Mouse (Mus musculus) frontal cortex, adult 2 months (tissue): ENCODE measurements around the gene Fut8. TPM values are rescaled to one million over a fixed set of nuclear protein-coding genes. Genes with fewer than 3 reads are reported as not detected.

Experiments used
- DNase-seq, 2 experiments: peaks; one replicate each; pipeline ENCODE4 v3.0.0; 2022; ENCODE audit warnings: low spot score in 1 of 2; ENCODE audit errors: extremely low spot score in 1 of 2
- polyA plus RNA-seq: library from polyadenylated mRNA; depleted of rRNA; stranded (reverse); fragments of >200 nt; gene quantifications from 2 replicates; pipeline ENCODE4 v1.2.3, GENCODE M21; 2012

The Fut8 gene
- polyA plus RNA-seq, 1 experiment: 25.8 TPM

DNA sequence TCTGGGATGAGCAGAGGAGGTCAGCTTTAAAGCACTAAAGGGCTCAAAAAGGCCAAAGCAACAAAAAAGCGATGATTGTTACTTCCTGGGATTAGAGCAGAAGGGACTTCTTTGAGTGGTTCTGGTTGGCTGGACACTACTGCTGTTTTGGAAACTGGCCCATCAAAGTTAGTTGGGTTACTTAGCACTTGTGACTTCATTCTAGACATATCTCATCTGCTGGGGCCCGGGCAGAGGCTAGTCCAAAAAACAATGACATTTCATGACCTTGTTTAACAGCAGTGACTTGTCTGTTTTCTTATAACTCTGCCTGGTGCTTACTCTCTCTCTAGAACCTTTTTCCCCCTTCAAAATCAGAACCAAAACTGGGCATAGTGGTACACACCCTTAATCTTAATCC lies 59.9 kb downstream of the Fut8 start:
- DNase-seq: no peak

DNA sequence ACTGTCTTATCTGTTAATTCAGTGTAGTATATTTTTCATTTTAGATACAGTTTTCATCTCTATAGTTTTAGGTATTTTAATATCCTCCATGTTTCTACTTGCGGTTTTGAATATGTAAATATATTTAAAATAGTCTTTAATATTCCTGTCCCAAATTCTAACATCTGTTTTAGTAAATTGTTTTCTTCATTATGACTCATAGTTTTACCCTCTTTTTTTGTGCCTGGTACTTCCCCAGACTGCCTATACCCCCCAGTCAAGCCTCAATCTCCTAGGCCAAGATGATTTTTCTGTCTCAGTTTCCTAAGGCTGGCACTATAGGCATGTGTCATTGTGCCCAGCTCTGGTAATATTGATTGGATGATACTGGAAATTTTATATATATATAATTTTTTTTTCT lies 64.1 kb downstream of the Fut8 start:
- DNase-seq: no peak

DNA sequence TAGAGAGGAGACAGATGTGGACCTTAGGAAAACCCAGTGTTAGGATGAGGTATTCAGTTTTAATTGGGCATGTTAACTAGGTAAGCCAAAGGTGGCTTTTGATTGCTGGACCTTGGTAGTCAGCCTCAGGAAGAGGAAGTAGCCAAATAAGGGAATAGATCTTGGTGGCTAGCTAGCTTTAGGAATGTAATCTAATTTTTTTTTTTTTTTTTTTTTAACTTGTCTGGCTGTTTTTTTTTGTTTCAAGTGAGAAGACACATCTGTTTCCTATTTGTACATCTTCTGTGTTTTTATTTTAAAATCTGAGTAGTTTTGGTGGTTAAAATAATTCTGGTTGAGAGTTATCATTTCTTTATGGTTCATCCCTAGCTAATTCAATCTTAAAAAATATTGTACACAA lies 65.4 kb downstream of the Fut8 start:
- DNase-seq: no peak

DNA sequence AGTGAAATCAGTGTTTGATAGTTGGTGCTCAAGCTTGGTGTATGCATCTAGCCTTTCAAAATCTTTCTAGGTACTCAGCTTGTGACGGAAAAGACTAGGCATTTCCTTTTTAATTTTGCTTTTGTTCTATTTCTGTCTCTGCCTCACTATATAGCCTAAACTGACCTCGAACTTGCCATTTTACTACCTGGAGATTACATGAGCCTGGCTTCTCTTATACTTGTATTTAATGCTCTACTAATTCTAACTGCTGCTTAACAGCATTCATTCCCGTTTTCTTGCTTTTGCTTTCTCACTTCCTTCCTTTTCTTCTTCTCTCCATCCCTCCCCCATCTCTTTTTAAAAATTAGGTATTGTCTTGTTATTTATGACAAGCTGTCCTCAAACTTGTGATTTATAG lies 67.6 kb downstream of the Fut8 start:
- no peak for DNase-seq

DNA sequence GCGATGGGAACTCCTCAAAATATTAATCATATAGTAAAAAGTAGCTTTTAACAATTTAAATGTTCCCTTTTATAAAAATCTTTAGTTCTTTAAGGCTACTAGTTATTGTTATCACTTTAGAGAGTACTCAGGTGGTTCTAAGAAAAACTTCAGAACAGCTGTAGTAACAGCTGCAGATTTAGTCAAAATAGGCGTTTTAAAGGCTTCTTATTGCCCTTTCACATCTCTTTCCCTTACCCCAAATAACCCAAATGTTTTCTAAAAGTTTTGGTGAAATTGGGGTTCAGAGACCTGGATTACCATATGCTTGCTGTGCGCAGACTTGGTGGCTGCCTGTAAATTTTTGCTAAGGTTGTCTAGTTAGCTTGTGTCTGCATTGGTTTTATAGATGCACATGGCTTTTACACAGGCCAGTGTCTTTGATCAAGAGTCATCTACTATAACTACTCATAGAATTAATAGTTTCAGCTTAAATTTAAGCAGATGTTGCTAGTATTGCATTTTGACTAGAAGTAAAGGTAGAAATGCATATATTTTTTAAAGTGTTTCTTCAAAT lies 68.9 kb downstream of the Fut8 start:
- no peak for DNase-seq

DNA sequence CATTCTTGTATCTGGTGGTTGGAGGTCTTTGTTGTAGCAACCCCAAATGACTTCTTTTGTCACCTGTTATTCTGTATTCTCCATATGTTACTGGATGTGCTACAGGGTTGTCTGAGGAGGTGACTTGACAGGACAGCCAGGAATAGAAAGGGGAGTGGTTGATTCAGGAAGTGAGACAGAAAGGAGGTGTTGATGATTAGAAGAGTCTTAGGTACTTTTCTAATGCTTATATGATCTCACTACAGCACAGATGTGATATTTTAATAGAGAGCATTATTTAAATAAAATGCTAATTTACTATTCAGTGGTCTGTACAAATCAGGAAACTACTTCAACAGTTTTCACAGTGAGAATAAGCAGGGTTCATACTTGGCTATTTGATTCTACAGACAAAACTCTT lies 71.6 kb downstream of the Fut8 start:
- no peak for DNase-seq

DNA sequence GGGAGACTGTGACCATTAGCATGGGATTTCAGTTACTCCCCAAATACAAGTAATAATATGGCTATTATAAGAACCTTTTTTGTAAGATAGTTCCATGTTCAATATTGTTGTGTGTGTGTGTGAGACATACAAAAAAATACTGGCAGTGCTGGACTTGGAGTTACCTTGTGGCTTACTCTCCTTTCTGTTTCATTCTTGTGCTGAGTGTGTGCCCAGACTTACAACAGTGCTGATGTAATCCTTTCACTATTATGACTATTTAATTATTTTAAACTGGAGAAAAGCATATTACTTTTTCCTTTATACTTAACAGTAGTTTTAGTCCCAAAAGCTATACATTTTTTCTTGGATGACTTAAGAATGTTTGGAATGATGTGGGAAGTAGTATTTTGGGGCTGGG lies 75.6 kb downstream of the Fut8 start:
- no peak for DNase-seq

DNA sequence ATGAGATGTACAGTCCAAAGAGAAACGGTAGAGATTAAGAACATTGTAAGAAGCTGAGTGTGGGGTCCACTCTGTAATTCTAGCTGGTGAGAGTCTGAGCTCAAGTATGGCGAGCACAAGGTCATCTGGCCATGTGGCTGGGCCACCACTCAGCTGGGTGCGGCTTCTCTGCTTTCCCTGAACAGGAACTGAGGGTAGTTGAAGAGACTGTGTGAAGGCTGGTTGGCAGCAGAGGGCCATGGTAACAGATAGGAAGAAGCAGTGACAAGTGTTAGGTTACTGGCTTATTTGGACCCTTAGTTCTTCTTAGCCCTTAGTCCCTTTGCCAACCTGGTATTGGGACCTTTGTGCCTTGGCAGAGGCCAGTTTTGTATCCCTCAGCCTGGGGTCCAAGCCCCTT lies 86.2 kb downstream of the Fut8 start:
- DNase-seq: no peak

DNA sequence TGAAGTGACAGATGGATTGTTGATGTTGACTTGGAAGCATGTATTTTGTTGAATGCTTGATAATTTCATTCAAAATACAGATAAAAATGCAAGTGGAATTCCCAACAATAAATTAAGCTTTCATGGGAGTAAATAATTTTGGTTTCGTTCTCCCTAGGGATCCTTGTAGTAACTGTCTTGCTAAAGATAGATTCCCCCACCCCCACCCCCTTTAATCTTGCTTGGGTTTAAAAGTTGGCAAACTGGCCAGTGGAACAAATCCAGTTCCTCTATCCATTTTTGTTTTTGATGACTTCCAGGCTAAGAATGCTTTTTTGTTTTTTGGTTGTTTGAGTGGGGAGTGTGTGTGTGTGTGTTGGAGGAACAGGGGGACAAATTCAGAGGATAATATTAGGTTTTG lies 108.6 kb downstream of the Fut8 start:
- no peak for DNase-seq

DNA sequence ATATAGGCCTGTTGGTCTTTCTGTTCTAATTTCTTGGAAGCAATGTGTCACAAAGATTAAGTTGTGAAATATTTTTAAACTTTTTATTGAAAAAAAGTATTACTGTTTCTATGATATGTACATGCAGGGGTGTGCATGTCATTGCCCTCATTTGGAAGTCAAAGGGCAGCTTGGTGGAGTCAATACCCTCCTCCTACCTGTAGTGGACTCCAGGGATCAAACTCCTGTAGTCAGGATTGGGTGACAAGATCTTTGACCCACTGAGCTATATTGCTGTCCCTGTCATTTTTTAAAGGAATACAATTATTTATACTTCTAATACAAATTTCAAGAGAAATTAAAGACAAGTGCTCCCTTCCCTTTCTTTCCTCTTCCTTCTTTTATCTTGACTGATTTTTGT lies 111.6 kb downstream of the Fut8 start:
- DNase-seq: no peak

DNA sequence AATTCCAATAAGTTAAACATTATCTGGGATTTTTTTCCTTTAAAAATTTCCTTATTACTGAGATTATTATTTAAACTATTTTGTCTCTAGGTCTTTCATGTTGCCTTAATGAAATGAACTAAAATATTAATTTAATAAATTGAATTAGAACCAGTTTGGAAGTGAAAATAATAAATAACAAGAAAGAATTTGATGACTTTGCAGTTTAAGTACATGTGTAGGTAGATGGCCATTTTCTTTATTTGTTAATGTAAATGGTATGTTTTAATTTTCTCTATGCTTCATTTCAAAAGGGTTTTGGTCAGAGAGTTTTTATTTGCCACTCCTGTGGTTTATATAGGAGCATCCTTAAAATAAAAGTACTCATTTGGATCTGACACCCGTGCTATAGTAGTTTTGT lies 177.8 kb downstream of the Fut8 start:
- DNase-seq: no peak

DNA sequence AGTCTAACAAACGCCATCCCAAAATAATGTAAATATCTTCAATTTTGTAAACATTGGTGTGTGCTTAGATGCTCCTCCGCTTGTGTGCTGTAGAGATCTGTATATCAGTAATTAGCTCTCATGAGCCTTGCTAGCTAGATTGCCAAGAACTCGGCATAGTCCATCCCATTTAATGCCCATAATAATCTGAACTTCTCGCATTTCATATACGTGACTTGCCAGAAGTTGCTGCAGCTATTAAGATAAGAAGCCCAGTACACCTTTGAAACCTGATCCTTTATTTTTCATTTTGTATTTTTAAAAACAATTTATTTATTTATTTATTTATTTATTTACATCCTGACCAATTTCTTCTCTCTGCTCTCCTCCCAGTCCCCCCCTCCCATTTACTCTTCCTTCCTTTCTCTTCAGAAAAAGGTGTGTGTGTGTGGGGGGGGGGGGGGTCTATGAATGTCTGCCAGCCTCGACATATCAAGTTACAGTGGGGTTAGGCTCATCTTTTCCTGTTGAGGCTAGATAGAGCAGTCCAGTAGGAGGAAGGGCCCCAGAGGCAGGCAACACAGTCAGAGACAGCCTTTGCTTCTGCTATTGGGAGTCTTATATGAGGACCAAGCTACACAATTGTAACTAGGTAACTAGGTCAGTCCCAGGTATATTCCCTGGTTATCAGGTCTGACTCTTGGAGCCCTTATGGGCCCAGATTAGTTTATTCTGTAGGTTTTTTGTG lies 183.9 kb downstream of the Fut8 start:
- DNase-seq: no peak

DNA sequence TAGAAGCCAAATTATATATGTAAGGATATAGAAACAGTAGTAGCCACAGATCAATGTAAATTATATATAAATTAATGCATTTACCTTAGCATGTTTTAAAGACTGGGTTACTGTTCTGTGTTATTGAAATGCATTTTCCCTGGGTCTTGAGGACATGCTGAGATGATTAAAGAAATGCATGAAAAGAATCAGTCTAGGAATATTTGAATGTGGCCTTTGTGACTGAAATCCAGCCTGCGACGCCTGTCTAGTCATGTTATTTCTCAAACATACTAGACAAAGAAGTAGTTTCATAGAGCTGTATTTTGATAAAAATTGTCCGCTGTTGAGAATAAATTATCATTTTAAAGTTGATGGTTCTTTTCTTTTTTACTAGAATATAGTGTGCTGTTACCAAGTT lies 188.2 kb downstream of the Fut8 start:
- no peak for DNase-seq

DNA sequence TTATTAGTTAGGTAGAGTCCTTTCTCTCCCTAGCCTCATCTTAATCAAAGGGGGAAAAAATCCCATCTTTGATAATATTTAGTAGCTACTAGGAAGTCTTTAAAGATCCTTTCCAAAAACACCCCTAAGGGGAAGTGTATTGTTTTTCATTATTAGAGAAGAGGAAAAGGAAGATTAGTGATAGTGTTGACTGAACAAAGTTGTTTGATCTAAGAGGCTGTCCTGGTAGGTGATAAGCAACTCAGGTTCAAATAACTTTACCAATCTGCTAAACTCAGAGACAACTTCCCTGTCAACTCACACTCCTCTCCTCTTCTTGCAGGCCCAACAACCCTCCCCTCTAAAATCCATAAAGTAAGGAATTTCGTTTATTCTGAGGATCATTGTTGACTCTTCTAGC lies 190.2 kb downstream of the Fut8 start:
- DNase-seq: no peak

DNA sequence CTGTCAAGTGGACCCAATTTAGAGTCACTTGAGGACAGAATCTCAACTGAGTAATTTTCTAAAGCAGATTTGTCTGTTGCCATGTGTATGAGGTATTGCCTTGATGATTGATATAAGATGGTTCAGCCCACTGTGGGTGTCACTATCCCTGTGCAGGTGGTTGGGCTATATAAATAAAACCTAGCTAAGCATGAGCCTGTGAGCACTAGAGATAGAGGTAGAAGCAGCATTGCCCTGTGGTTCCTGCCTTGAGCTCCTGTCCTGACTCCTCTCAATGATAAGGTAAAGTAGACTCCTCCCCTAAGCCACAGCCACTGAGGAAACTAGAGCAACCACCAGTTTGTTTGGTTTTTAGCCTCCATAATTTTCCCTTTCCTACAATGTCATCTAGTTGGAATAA lies 191.5 kb downstream of the Fut8 start:
- DNase-seq: no peak

DNA sequence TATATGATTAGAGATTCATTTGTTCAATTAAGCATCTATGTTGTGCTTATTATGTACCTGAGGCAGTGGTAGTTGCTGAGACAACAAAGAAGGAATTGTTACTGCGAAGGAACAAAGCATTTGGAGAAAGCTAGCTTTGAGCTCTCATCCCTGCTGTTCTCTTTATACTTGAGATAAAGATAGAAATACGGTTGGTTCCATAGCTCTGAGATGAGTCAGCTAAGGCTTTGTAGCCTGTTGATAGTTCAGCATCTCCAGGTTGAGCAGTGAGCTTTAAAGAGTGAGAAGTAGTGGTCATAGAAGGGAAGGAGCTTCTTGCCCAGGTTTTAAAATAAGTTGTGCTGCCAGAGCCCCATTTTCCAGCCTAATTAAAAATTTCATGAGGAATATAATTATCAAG lies 198.8 kb downstream of the Fut8 start:
- no peak for DNase-seq

DNA sequence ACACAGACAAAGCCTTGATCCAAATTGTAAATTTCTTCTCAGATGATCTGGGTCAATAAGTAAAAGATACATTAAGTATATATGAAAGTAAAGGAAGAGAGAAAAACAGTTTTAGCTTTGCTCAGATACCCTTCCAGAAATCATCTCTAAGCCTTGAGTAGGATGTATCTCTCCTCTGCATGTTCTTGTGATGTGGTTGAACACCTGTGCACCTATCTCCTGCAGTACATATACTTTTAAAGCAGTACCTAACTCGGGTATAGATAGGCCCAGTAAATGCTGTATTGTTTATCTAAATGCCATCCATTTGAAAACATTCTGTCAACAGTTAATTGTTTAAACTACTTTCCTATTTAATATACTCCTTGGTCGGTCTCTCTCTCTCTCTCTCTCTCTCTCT lies 212.9 kb downstream of the Fut8 start:
- DNase-seq: no peak

DNA sequence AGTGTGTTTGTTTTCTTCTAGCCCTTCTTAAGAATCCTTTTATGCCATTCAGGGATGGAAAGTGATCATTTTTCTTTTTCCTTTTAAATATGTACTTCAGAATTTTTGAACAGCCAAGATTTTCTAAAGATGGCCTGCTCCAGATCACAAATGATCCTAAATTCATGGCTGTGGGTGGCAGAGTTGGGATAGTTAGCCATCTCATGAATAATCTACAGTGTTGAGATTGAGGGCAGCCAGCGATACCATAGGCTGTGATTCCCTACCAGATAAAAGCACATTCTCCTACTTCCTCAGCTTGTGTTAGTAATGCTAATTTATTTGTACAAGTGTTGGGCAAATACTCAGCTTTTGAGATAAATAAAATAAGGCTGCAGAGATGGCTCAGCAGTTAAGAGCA lies 228.3 kb downstream of the Fut8 start:
- peak in 1 of 2 experiments; percentile 27 for DNase-seq

DNA sequence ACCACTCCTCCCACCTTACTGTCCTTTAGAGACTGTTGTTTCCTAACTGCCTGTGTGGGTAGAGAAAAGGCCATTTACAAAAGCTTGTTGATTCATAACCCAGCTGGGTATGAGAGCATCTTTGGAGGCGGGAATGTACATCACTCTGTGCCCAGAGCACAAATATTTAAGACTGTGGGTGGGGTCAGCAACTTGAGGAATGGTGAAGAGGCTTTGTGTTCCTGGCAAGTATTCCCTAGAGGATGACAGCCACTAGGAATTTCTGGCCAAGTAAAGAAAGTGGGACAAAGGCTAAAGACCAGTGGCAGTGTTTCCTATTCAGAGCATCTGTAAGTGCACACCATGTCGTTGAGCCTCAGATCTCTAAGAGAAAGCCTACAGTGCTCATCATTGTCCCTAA lies 242.0 kb downstream of the Fut8 start:
- DNase-seq: no peak

DNA sequence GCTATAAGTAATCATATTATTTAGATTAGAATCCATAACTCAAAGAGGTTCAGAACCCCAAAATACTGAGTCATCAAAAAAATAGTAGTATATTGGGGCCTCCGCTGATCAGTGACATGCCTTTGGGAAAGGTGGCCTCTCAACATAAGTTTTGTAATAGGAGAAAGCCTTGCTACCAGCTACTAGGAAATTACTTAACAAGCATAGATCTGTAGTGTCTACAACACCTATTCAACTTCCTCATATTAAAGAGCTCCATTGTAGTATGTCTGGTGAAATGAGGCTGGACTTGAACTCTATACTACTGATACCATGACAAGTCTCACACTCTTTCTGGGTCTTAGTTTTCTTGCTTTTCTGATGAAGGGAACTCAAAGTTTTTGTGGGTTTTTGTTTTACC lies 243.2 kb downstream of the Fut8 start:
- no peak for DNase-seq

DNA sequence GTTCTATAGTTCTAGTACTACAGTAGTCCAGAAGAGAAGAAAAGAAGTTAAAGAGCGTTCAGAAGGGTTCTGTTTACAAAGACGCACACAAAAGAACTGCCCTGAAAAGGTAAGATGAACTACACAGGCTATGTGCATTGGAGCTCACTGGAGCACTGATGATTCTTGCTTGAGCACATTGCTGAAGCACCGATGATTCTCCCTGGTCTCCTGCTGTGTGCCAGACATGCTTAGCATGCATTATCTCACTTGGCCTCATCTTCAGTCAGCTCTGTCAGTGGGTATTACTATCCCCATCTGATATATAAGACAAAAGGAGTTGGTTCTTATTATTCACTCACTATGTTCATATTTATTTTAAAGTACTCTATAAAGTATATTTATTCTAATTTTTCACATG lies 243.9 kb downstream of the Fut8 start:
- DNase-seq: no peak

DNA sequence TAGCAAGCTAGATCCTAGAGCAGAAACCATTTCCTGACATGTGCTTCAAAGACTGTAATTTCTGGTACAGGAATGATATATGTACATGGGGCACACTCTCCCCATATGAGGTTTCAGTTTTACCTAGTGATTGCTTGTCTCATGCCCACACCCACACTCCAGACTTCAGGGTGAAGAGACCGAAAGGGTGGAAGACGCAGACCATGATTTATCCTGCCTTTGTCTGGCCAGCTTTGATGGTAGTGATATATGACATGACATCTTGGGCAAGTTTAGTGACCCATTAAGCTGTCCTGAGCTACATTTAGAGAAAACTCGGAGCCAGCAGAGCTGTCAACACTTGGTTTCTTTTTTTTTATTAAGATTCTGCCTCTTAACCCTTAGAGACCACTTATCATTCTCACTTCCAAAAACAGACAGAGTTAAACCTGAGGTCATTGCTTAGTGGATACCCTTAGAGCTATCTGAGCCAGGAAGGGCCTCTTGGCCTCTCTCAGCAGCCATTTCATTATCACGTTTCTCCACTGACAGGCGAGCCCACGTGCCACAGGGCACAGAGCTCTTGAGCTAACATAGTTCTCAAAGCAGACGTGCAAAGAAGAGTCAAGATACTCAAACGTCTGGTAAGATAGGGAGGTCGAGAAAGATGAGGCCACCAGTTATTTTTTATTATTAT lies 245.4 kb downstream of the Fut8 start:
- DNase-seq: no peak
